In genomic region chr9:95612246-95612768, GRCm38 (mm10) we compare ENCODE assay signal across 15 mouse cellular contexts. TPM values are rescaled to one million over a fixed set of nuclear protein-coding genes. Genes with fewer than 3 reads are reported as not detected.
"Had no signal": no experiment of that assay in that cellular context is flagged by ENCODE, and none has a peak within 500 bp of the region (broad histone marks: within the 10 kb centered on the region; RNA-seq: fewer than 3 reads in every experiment).

No protein-coding gene starts in this region.

- DNase-seq: lung, adult 18-20 months; lung, embryonic 14.5 days; lung, postnatal 10 days; lung, postnatal 4 days; midbrain, embryonic 14.5 days; retina, postnatal 1 day; right cerebral cortex, adult 18-20 months; right cerebral cortex, postnatal 25 days; right cerebral cortex, postnatal 4 days; spleen, adult 18-20 months; thymus, adult 2 months; thymus, postnatal 25 days; thymus, postnatal 4 days had no signal

RNA-seq across cellular contexts. Expression of gene Pcolce2, which starts 25.1 kb away (rescaled TPM):
- total RNA-seq: megakaryocyte, adult 5-6 weeks; megakaryocyte-erythroid progenitor cell, adult 5-6 weeks had no signal

RNA-seq across cellular contexts. Expression of gene Paqr9, which starts 52.9 kb away (rescaled TPM):
- polyA plus RNA-seq: lung, embryonic 14.5 days had no signal
